Mouse (Mus musculus): ENCODE measurements around the gene Exosc1. TPM values are rescaled to one million over a fixed set of nuclear protein-coding genes. Genes with fewer than 3 reads are reported as not detected.
A peak's percentile ranks its signal among the peaks of the same experiment; 100 is the strongest.
"Not testable (repeated sequence)": the region's sequence is repeated elsewhere in the genome, so short reads cannot be mapped to it uniquely, and the experiment has no call there.

Exosc1 gene
- 10 to 100 TPM; 26.6 to 34.0 (median 30.8) TPM for total RNA-seq (2022)

DNA sequence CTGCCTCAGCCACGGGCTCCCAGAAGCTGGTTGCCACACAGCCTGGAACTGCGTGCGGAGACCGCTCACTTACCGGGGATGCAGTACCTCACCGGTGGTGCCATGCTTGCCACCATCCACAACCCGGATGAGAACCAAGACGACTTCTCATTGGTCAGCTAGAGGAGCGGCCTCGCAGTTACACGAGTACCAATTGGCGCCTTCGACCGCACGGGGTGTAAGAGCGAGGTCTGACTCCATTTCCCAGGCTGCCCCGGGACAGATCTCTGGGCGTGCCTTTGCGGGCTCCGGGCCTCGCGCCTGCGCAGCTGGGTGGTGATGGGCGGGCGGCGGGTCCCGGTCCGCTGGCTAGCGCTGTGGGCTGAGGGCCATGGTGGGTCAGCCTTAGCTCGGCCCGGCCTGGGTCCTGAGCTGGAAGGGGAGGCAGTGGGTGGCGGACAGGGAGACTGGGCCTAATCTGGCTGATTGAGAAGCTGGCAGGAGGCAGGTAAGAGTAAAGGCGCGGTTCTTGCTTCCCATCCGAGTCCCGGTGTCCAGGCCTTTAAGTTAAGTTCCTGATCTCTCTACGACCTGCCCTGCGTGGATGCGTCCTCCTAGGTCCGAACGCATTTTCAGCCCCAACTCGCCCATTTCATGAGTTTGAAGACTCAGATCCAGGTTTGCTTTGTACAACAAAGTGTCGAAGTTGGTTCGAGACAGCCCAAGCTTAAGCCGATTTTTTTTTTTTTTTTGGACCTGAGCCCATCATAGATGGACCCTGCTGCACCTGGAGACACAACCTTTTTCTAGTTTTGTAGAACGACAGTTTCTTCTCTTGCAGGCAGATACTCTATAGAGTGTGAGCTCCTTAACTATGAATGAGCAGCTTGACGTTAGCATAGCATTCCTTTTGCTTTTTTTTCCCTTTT is at the start of gene Exosc1, which contains the start of gene Zdhhc16:
TSS of gene Exosc1 (minus strand) at position 245 of the 908 bp plus-strand sequence.
TSS of gene Zdhhc16 (plus strand) at position 302 of the 908 bp plus-strand sequence.
- peak; percentile 98 for DNase-seq

DNA sequence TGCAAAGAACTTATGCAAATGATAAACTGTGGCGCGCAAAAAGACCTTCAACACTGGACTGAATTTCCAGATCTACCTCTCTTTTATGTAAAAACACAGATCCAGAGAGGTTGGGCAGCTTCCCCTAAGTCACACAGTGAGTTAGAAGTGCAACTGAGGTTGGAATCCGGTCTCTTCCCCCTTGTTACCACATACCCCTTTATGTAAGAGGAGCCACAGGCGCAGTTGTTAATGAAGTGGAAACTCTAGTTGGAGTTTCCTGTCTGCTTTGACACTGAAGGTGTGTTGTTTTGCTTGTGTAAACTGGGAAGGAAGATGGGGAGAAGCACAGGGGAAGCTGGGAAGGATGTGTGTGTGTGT is 49.5 kb upstream of the Exosc1 start:
- no peak for DNase-seq

GRCm38 (mm10) chr19:41981931-41982790 is 48.9 kb upstream of the Exosc1 start:
- DNase-seq = peak; percentile 60

GRCm38 (mm10) chr19:41981595-41981927 is 48.3 kb upstream of the Exosc1 start, which contains the start of gene Ubtd1:
TSS of gene Ubtd1 (plus strand) at chr19:41981763.
- no peak for DNase-seq

DNA sequence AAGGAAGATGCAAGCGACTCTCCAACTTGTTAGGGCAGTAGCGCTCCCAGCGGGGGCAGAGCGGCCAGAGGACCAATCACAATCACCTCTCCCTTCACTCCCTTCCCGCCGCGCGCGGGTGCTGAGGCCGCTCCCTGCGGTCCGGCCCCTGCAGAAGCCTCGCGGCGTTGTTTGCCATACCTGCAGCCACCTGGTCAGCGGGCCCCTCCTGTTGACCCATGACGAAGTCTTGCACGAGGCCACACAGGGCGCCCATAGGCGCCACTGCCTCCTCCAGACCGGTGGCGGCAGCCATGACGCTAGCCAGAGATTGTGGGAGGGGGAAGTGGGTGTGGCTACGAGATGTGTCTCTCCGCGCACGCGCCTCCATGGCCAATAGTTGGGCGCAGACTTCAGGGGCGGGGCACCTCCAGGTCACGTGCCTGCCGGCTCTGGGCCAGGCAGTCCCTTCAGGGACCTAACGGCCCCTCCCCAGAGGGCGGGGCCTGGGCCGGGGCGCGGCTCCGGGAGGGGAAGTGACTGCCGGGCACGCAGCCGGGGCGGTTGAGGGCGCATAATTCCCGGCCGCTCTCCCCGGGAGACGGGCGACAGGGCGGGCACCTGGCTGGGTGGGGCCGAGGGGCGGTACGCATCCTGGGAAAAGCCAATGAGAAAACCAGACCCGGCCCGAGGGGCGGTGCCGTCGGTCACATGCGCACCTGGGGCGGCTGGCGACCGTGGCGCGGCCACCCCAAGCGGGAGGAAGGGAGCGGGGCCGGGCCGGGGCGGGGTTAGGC is 47.8 kb upstream of the Exosc1 start, which contains the start of gene Mms19:
TSS of gene Mms19 (minus strand) at position 339 of the 776 bp plus-strand sequence.
- DNase-seq = peak; percentile 99

DNA sequence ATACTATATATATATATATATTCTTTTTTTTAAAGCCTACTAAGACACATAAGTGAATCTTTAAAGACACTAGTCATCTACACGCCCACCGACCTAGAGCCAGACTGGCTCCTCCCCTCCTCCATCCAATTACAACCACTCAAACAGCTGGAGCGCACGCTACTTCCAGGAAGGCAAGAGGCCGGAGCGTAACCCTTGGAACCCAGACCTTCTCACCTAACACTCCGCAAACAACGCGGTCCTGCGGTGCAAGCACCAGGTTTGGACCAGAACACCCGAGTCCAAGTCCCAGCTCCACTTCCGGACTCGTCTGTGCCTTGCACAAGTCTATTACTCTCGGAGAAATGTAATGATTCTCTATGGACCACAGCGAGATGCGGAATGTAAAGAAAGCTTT is 47.2 kb upstream of the Exosc1 start:
- no peak for DNase-seq

- DNase-seq = no peak
Measured at GRCm38 (mm10) chr19:41973891-41974794, 40.9 kb upstream of the Exosc1 start.

DNA sequence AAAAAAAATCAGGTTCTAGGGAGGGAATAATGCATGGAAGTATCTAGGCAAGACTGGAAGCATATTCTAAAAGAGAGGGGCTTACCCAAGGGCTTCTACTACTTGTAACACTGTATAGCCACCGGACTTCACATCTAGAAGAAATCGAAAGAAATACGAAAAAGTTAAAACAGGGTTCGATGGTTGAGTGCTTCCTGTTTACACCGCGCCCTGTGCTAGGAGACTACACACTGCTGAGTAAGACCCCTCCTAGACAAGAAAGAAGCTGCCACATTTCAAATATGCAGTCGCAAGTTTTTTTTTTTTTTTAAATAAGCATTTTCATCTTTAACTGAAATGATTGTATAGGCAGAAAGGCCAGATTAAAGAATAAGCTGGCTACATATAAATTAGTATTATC is 36.4 kb upstream of the Exosc1 start:
- no peak for DNase-seq

- DNase-seq = no peak
Measured at GRCm38 (mm10) chr19:41953574-41953973, 20.4 kb upstream of the Exosc1 start.

DNA sequence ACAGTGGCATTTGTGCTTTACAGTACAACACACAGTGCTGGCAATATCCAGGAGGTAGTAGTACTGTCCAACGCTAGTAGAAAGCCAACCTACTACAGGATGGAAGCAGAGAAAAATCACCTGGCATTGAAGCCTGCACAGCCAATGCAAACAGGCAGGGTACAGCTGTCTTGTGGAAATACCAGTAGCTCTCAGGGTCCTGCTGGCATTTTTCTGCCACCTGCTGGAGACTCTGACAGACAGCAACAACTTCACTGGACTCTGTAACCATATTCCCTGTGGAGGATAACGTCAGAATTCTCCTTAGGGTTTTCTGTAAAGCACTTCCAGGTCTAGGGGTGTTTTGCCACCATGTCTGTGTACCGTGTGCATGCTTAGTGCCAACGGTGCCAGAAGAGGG is 19.1 kb upstream of the Exosc1 start:
- DNase-seq = no peak

DNA sequence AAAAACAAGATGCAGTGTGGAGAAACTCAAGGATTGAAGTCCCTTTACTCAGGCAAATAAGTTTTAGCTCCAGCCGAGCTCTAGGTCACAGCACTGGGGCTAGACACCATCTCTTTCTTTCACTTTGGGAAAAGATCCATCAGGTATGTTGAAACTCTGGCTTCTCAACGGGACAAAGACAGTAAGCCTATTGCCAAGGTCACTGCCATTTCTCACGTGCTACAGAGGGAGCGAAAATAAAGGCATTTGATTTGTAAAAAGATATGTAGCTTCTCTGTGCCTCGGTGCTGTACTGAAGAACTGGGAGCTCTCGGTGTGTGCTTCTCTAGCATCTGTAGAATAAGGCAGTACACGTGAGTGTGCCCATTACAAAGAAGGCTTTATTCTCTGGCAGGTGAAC is 10.6 kb upstream of the Exosc1 start:
- no peak for DNase-seq

DNA sequence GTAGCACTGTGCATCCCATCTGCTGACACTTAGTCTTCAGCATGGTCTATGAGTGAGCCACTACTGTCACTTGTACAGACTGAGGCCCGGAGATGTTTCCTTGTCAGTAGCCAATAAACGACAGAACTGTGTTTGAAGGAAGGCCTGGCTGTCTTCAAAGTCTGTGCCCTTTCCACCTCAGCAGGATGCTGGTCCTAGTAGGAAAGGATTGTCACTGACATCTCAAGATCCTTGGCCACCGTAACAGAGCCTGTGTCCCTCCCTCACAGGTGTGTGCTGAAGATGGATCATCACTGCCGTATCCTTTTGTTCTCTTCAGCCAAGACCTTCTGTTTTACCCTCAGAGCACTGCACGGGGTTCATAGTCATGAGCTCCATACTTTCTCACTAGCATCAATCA is 5.3 kb upstream of the Exosc1 start:
- DNase-seq = no peak

DNA sequence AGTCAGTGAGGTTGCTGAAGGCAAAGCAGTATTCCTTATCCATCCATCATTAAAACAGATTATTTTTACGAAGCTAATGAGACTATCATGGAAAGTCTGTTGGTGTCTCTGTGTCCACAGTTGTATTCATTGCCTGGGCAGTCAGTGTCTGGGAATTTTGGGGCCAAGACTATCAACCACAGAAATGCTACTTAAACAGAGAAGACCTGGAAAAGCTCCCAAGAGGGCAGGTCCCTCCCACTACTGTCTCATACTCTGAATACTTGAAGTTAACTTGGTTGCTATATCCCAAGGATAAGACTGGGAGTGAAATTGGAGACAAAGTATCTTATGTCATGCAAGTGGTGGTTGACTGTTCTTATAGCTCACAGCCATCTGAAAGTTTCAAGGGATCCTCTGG is 2.7 kb upstream of the Exosc1 start:
- no peak for DNase-seq

GRCm38 (mm10) chr19:41934124-41934523 is 901 bp upstream of the Exosc1 start:
- DNase-seq = no peak

DNA sequence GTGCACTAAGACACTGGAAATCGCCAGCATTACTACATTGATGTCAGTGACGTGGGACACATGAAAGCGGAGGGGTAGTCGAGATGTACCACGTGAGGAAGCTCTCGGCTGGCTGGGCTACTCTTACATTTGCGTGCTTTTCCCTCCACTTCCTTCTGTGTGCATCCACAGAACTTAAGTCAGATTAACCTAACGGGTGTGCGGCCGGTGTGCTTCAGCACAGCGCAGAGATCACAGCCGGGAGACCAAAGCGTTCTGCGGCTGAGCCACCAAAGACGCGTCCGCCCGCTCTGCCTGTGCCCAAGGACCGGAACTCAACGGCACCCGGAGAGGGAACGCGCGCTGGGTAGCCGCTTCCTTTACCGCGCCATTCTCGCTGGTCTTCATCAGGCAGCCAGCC is 537 bp downstream of the Exosc1 start:
- DNase-seq = no peak

DNA sequence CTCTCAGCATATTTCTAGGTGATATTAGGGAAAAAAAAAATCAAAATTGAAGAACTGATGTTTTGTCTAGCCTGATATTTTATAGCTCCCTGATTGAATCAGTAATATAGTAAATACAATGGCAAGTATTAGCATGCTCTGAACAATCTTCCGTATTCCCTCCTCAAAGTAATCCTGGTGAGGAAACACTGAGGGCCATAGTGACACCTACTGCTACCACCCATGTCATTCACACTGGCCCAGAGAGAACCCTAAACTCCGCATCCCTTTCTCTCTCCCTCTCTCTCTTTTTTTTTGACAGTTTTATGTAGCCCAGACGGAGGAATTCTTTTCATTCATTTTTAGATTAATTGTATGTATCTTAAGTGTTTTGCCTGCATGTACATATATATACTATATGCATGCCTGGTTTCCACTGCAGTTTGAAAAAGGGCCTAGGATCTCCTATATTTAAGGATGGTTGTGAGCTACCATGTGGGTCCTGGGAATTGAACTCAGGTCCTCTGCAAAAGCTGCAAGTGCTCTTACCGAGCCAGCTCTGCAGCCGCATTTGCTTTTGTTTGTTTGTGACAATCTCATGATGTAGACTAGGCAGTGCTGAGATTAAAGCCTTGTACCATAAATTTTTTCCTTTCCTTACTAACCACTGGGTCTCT is 12.7 kb downstream of the Exosc1 start:
- DNase-seq = no peak

DNA sequence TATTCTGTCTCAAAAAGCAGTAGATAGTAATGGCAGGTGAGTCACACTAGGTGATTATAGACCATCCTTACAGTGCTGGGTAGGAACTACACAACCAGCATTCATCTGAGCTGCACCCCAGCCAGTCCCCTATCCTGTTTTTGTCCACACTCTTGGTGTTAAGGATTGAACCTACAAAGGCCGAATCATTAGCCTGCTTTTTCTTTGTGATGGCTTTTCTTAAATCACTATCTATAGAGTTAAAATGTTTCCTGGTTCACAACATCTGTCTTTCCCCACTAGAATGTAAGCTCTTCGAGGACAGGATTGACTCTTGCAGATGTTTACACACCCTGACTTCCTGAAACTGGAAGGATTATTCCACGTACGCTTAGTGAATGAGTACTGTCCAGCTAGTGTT is 13.8 kb downstream of the Exosc1 start:
- DNase-seq = no peak

GRCm38 (mm10) chr19:41916853-41917252 is 16.4 kb downstream of the Exosc1 start:
- DNase-seq = no peak

DNA sequence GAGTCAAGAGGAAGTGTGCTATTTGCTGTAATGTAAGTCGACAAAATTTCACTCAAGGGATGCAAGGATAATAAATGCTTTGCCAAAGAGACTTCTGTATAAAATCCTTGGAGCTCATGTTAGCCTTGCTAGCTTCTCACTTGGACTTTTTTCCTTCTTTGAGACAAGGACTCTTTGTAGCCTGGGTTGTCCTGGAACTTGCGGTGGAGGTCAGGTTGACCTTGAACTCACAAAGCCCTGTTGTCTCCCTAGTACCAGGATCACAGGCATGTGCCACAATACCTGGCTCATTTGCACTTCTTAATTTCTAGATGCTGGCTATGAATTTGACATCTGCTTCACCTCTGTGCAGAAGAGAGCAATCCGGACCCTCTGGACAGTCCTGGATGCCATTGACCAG is 17.9 kb downstream of the Exosc1 start:
- DNase-seq = no peak

DNA sequence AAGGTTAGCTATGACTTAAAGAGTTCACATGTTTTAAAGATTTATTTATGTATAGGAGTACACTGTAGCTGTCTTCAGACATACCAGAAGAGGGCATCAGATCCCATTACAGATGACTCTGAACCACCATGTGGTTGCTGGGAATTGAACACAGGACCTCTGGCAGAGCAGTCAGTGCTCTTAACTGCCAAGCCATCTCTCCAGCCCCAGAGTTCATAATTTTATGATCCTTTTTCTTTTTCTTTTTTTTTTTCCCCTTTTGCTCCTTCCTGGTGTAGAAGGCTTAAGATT is 18.7 kb downstream of the Exosc1 start:
- DNase-seq = not testable (repeated sequence)

Measured in adrenal gland, adult 8-10 months (tissue).